Mouse (Mus musculus): ENCODE data around the gene Dcaf4. TPM values are rescaled to one million over a fixed set of nuclear protein-coding genes. Genes with fewer than 3 reads are reported as not detected.

The Dcaf4 gene
- polyA plus RNA-seq, 1 experiment from 2014 or later = 20.6 TPM

DNA sequence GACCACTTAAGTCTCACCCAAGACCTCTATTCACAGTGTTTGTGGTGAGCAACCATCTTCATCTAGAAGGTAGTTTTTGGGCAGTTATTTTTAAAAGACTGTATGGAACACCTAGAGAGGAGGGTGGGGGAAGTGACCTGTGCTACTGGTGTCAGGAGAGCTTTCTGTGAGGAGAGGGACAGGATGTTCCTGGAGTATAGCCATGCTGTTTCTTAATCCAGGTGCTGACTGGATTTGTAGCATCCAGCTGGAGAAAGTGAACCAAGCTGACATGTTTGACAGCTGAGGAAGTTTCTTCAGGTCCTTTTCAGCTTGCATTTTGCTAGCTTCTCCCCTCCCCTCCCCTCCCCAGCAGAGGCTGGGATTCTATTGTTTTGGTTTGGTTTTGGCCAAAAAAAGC is 24.5 kb downstream of the Dcaf4 start:
- Histone ChIP-seq H3K27ac (no peak overlapping the region), H3K4me2 (ENCODE audit: low read length) (no peak overlapping the region), H3K4me1 (replicated peaks; ENCODE audit: insufficient read depth, low read length) (no peaks in the 10 kb centered on the region), H3K4me3 (replicated peaks; ENCODE audit: low read depth, low read length) (no peak overlapping the region), H3K27me3 (ENCODE audit: insufficient read depth, low read length) (no peaks in the 10 kb centered on the region), H3K9me3 (replicated peaks; ENCODE audit: low read length) (no peaks in the 10 kb centered on the region), H3K9ac (ENCODE audit: low read depth, low read length) (no peak overlapping the region), H3K36me3 (ENCODE audit: insufficient read depth, low read length) (peaks cover 35% of the 10 kb centered on the region; the same call in 1 of the 2 replicates)
- no peak for DNase-seq (ENCODE audit: low spot score)
- no peak for ATAC-seq (replicated peaks; ENCODE audit: low FRiP score, low read depth)
- no peak for TF ChIP-seq CTCF (IDR thresholded peaks at IDR 0.05; ENCODE audit: low read depth)

DNA sequence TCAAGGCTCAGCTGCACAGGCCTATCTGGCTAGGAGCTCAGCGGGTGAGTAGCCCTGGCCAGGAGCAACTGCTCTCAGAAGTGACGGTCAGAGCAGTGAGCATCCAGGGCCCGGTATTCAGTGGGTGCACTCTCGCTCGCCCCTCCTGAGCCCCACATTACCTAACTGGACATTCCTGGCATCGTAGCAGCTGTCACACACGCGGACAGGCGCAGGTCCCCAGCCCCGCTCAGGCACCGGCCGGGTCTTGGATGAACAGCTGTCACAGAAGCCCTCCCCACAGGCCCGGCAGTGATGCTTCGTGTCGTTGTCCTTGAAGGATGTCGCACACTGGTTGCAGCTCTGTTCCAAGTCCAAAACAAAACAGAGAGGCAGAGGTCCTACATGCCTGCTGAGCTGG is 31.0 kb downstream of the Dcaf4 start:
- peaks cover 76% of the 10 kb centered on the region for H3K36me3 ChIP-seq (ENCODE audit: insufficient read depth, low read length)
- DNase-seq (ENCODE audit: low spot score) = no peak

DNA sequence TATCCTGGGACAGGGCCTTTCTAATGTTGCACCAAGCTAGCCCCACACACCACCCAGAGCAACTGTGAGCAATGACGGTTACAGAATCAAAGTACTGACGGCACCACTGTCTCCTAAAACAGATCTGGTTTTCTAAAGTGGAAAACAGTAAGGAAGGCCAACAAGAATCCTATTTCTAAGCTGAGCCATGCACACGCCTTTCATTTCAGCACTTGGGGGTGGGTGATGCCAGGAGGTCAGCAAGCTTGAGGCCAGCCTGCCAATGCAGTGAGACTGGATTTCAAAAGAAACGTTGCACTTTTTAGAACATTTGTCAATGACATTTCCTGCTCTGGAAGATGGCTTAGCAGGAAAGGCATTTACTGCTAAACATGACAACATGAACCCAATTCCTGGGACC is 33.5 kb downstream of the Dcaf4 start:
- H3K36me3 ChIP-seq (ENCODE audit: insufficient read depth, low read length) = peaks cover 67% of the 10 kb centered on the region
- H3K4me1 ChIP-seq (replicated peaks; ENCODE audit: insufficient read depth, low read length) = no peaks in the 10 kb centered on the region
- WGBS = 71% methylated on average over 4 of the region's 4 CpGs
- TF ChIP-seq CTCF (IDR thresholded peaks at IDR 0.05; ENCODE audit: low read depth) = no peak
- ATAC-seq (replicated peaks; ENCODE audit: low FRiP score, low read depth) = no peak
- H3K9ac ChIP-seq (ENCODE audit: low read depth, low read length) = no peak overlapping the region
- no peak overlapping the region for H3K27ac ChIP-seq
- no peaks in the 10 kb centered on the region for H3K9me3 ChIP-seq (replicated peaks; ENCODE audit: low read length)
- H3K4me2 ChIP-seq (ENCODE audit: low read length) = no peak overlapping the region
- no peak for DNase-seq (ENCODE audit: low spot score)
- H3K4me3 ChIP-seq (replicated peaks; ENCODE audit: low read depth, low read length) = no peak overlapping the region
- no peaks in the 10 kb centered on the region for H3K27me3 ChIP-seq (ENCODE audit: insufficient read depth, low read length)

More for the DNA sequence above, 31.0 kb downstream of the Dcaf4 start:
- Histone ChIP-seq H3K4me1 (replicated peaks; ENCODE audit: insufficient read depth, low read length) (no peaks in the 10 kb centered on the region), H3K9me3 (replicated peaks; ENCODE audit: low read length) (no peaks in the 10 kb centered on the region), H3K4me2 (ENCODE audit: low read length) (no peak overlapping the region), H3K9ac (ENCODE audit: low read depth, low read length) (no peak overlapping the region), H3K27me3 (ENCODE audit: insufficient read depth, low read length) (no peaks in the 10 kb centered on the region), H3K4me3 (replicated peaks; ENCODE audit: low read depth, low read length) (no peak overlapping the region), H3K27ac (no peak overlapping the region)
- ATAC-seq (replicated peaks; ENCODE audit: low FRiP score, low read depth) = no peak
- no peak for TF ChIP-seq CTCF (IDR thresholded peaks at IDR 0.05; ENCODE audit: low read depth)
- 89% methylated on average over 16 of the region's 16 CpGs for WGBS

DNA sequence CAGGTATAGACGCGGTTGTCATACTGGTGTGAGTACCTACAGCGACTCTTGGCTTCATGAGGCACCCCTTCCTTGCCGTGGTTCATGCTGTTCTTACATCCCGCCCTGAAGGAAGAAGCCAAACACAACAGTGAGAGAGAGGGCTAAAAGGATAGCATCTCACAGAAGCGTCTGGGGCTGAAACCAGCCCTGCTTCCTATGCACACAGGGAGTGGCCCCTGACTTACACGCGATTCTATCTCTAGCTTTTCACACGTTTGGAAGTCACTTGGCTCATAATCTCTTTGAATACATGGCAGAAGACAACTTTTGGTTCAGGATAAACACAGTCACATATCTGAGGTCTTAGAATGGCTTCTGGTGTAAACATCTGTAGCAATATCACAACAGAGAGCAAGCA is 35.3 kb downstream of the Dcaf4 start:
- no peak overlapping the region for H3K9ac ChIP-seq (ENCODE audit: low read depth, low read length)
- no peaks in the 10 kb centered on the region for H3K9me3 ChIP-seq (replicated peaks; ENCODE audit: low read length)
- no peaks in the 10 kb centered on the region for H3K27me3 ChIP-seq (ENCODE audit: insufficient read depth, low read length)
- TF ChIP-seq CTCF (IDR thresholded peaks at IDR 0.05; ENCODE audit: low read depth) = no peak
- H3K36me3 ChIP-seq (ENCODE audit: insufficient read depth, low read length) = peaks cover 58% of the 10 kb centered on the region
- no peak for DNase-seq (ENCODE audit: low spot score)
- ATAC-seq (replicated peaks; ENCODE audit: low FRiP score, low read depth) = no peak
- no peak overlapping the region for H3K27ac ChIP-seq
- H3K4me2 ChIP-seq (ENCODE audit: low read length) = no peak overlapping the region
- H3K4me3 ChIP-seq (replicated peaks; ENCODE audit: low read depth, low read length) = no peak overlapping the region
- no peaks in the 10 kb centered on the region for H3K4me1 ChIP-seq (replicated peaks; ENCODE audit: insufficient read depth, low read length)
- WGBS = 73% methylated on average over 9 of the region's 9 CpGs

DNA sequence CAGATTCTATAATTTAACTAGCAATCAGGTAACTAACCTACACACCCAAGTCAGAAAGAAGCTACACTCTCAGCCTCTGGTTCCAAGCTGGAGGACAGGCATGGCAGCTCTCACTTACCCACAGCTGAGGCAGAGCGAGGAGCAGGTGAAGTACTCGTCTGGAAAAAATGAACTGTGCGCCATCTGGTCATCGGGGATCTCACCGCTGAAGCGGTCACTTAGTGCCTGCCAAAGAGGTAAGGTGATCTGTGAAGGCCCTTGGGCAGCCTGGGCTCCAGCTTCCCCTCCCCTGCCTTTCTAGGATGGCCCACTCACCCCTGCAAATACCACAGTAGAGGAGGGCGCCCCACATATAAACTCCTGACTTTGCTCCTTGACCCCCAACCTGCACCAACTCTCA is 38.2 kb downstream of the Dcaf4 start:
- Histone ChIP-seq H3K9me3 (replicated peaks; ENCODE audit: low read length) (no peaks in the 10 kb centered on the region), H3K4me2 (ENCODE audit: low read length) (no peak overlapping the region), H3K9ac (ENCODE audit: low read depth, low read length) (no peak overlapping the region), H3K4me3 (replicated peaks; ENCODE audit: low read depth, low read length) (no peak overlapping the region), H3K27ac (no peak overlapping the region), H3K36me3 (ENCODE audit: insufficient read depth, low read length) (peaks cover 37% of the 10 kb centered on the region), H3K4me1 (replicated peaks; ENCODE audit: insufficient read depth, low read length) (no peaks in the 10 kb centered on the region), H3K27me3 (ENCODE audit: insufficient read depth, low read length) (no peaks in the 10 kb centered on the region)
- ATAC-seq (replicated peaks; ENCODE audit: low FRiP score, low read depth) (no peak), DNase-seq (ENCODE audit: low spot score) (no peak)
- WGBS = 65% methylated on average over 7 of the region's 7 CpGs
- TF ChIP-seq CTCF (IDR thresholded peaks at IDR 0.05; ENCODE audit: low read depth) = no peak

DNA sequence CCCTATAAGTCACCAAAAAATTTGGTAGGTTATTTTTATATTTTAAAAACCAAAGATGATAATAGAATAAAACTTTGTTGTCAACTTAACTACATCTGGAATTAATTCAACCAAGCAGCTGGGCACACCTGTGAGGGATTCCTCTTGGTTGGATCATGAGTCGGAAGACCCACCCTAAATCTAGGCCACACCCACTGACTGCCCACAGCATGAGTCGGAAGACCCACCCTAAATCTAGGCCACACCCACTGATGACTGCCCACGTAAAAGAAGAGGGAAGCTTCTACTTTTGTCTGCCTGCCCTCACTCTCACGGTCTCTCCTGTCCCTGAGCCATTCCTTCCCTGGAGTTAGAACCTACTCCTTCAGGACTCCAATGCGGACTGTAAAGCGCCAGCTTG is 39.9 kb downstream of the Dcaf4 start:
- Histone ChIP-seq H3K9ac (ENCODE audit: low read depth, low read length) (no peak overlapping the region), H3K4me3 (replicated peaks; ENCODE audit: low read depth, low read length) (no peak overlapping the region), H3K4me1 (replicated peaks; ENCODE audit: insufficient read depth, low read length) (no peaks in the 10 kb centered on the region), H3K27me3 (ENCODE audit: insufficient read depth, low read length) (no peaks in the 10 kb centered on the region), H3K4me2 (ENCODE audit: low read length) (no peak overlapping the region), H3K9me3 (replicated peaks; ENCODE audit: low read length) (no peaks in the 10 kb centered on the region), H3K27ac (no peak overlapping the region), H3K36me3 (ENCODE audit: insufficient read depth, low read length) (peaks cover 29% of the 10 kb centered on the region)
- DNase-seq (ENCODE audit: low spot score) (no peak), ATAC-seq (replicated peaks; ENCODE audit: low FRiP score, low read depth) (no peak)
- WGBS = 77% methylated on average over 6 of the region's 6 CpGs
- TF ChIP-seq CTCF (IDR thresholded peaks at IDR 0.05; ENCODE audit: low read depth) = no peak

DNA sequence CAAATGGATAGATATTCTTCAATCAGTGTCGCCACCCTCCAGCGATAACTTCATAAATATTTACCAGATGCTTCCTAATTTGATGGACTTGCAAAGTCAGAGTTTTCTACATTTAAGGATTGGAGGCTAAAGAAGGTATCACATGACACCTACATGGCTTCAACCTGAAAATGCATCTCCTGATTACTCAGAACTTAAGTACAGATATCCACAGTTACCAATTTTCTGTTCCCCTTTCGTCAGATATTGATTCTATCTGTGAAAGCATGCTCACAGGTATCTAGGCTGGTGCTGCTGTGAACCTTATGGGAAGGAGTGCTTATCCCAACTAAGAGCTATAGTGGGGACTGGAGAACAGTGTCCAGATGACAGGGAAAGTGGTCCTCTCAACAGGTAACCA is 42.3 kb downstream of the Dcaf4 start:
- no peak for TF ChIP-seq CTCF (IDR thresholded peaks at IDR 0.05; ENCODE audit: low read depth)
- ATAC-seq (replicated peaks; ENCODE audit: low FRiP score, low read depth) = no peak
- H3K27me3 ChIP-seq (ENCODE audit: insufficient read depth, low read length) = no peaks in the 10 kb centered on the region
- no peaks in the 10 kb centered on the region for H3K4me1 ChIP-seq (replicated peaks; ENCODE audit: insufficient read depth, low read length)
- peaks cover 28% of the 10 kb centered on the region; the same call in 1 of the 2 replicates for H3K36me3 ChIP-seq (ENCODE audit: insufficient read depth, low read length)
- H3K9me3 ChIP-seq (replicated peaks; ENCODE audit: low read length) = no peaks in the 10 kb centered on the region
- H3K9ac ChIP-seq (ENCODE audit: low read depth, low read length) = no peak overlapping the region
- DNase-seq (ENCODE audit: low spot score) = no peak
- 94% methylated on average over 3 of the region's 3 CpGs for WGBS
- H3K27ac ChIP-seq = no peak overlapping the region
- H3K4me3 ChIP-seq (replicated peaks; ENCODE audit: low read depth, low read length) = no peak overlapping the region
- H3K4me2 ChIP-seq (ENCODE audit: low read length) = no peak overlapping the region

All from kidney, postnatal 0 days (tissue).